Mouse (Mus musculus) megakaryocyte, embryonic 14.5 days (primary cell): ENCODE results near the gene Islr. TPM values are rescaled to one million over a fixed set of nuclear protein-coding genes. Genes with fewer than 3 reads are reported as not detected.

Experiments
- H3K27me3 ChIP-seq: replicated peaks from 2 replicates; pipeline ENCODE3; 2012; ENCODE audit warnings: inconsistent platforms
- H3K36me3 ChIP-seq: replicated peaks from 2 replicates; pipeline ENCODE3; 2012; ENCODE audit warnings: low read length, inconsistent platforms, mixed read lengths
- H3K4me1 ChIP-seq: 2 replicates; pipeline ENCODE4 v1.6.1; 2012; ENCODE audit warnings: inconsistent platforms
- H3K4me3 ChIP-seq: replicated peaks from 2 replicates; pipeline ENCODE3; 2012; ENCODE audit warnings: moderate library complexity, mild to moderate bottlenecking, inconsistent platforms
- H3K9me3 ChIP-seq: 2 replicates; pipeline ENCODE4 v1.6.1; 2012; ENCODE audit warnings: inconsistent platforms
- FLI1 ChIP-seq: IDR thresholded peaks from 2 replicates; pipeline ENCODE4 v1.6.1; 2012; ENCODE audit warnings: low read length, inconsistent platforms, mixed read lengths
- GATA1 ChIP-seq: IDR thresholded peaks from 3 replicates; pipeline ENCODE4 v1.6.1; 2012; ENCODE audit warnings: mixed read lengths, low read length, inconsistent platforms, borderline replicate concordance
- polyA plus RNA-seq: library from polyadenylated mRNA; stranded (reverse); fragments of >175 nt; gene quantifications from 2 replicates; pipeline ENCODE4 v1.2.3, GENCODE M21; 2012; ENCODE audit warnings: low replicate concordance; ENCODE audit not compliant: insufficient read depth

Islr gene
- polyA plus RNA-seq, 1 experiment = 0.07 TPM

DNA sequence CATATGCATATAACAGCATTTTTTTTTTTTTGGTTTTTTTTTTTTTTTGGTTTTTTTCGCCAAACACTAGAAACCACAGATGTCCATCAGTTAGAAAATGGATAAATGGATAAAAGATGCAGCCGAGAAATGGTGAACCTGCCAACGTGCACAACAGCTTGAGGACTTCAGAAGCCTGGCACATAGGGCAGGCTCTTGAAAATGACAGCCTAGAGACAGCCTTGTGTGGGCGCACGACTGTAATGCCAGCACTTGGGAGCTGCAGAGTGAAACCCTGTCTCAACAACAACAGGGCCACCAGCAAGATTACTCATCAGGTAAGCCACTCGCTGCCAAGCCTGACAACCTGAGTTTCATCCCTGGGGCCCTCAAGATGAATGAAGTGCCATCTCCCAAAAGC lies 34.7 kb downstream of the Islr start:
- Histone ChIP-seq H3K4me1 (no peaks in the 10 kb centered on the region), H3K9me3 (peaks cover 9% of the 10 kb centered on the region; the same call in 1 of the 2 replicates), H3K27me3 (peaks cover 25% of the 10 kb centered on the region), H3K4me3 (no peak overlapping the region), H3K36me3 (no peaks in the 10 kb centered on the region)
- TF ChIP-seq FLI1 (no peak), GATA1 (no peak)

DNA sequence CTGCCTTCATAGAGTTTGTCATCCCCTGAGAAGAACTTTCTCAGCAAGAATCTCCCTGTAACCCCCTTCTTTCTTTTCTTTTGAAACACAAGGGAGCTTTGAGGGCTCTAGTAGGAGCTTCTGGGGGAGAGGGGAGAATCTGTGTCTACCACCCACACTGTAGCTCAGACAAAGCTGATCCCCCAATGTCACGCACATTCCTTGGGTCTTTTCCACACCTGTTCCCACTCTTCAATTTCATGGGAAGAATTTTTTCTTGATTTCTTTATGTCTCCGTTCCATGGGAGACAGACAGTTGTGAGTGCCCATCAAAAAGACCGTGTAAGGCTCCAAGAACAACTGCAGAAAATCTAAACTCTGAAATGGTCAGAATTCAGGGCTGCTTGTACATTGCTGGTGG lies 35.2 kb downstream of the Islr start:
- Histone ChIP-seq H3K4me3 (no peak overlapping the region), H3K36me3 (no peaks in the 10 kb centered on the region), H3K4me1 (no peaks in the 10 kb centered on the region), H3K9me3 (peaks cover 9% of the 10 kb centered on the region; the same call in 1 of the 2 replicates), H3K27me3 (peaks cover 23% of the 10 kb centered on the region)
- no peak for TF ChIP-seq GATA1
- no peak for TF ChIP-seq FLI1

DNA sequence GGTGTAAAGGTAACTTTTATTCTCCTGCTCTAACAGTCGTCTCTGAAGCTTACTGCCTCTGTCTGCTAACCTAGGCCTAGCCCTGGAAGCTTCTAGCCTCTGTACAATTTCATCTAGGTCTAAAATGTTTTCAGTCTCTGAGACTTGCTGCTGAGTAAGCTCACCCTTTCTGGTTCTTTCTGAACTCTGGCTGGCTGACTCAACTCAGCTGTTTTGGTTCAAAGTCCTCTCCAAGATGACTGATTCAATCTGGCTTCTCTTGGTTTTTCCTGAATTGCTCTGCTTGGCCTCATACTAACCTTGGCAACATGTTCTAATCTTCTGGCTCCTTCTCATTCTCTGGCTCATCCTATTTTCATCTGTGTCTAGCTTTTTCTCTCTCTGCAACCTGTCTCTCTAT lies 38.3 kb downstream of the Islr start:
- H3K9me3 ChIP-seq = peaks cover 6% of the 10 kb centered on the region; the same call in 1 of the 2 replicates
- no peaks in the 10 kb centered on the region for H3K36me3 ChIP-seq
- peaks cover 38% of the 10 kb centered on the region for H3K27me3 ChIP-seq
- no peak overlapping the region for H3K4me3 ChIP-seq
- no peaks in the 10 kb centered on the region for H3K4me1 ChIP-seq
- no peak for TF ChIP-seq GATA1
- no peak for TF ChIP-seq FLI1

DNA sequence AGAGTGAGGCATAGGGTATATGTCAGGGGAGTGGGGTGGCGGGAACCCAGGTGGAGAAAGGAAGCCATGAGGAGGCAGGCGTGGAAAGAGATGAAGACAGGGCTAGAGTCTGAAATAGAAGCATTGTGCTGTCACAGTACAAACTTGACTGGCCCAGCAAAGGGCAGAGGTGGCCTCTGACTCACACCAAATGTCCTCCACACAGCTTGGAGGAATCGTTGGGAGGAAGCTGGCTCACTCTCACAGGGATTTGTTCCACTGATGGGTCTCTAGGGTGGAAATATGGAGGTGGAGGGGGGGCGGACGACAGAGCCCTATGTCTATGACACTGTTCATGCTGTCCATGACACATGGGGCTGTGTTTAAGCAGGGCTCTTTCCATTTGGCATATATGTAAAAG lies 41.0 kb downstream of the Islr start:
- H3K4me3 ChIP-seq = no peak overlapping the region
- H3K36me3 ChIP-seq = no peaks in the 10 kb centered on the region
- H3K4me1 ChIP-seq = peaks cover 8% of the 10 kb centered on the region
- peaks cover 56% of the 10 kb centered on the region for H3K27me3 ChIP-seq
- TF ChIP-seq GATA1 (no peak), FLI1 (no peak)
- peaks cover 6% of the 10 kb centered on the region; the same call in 1 of the 2 replicates for H3K9me3 ChIP-seq

DNA sequence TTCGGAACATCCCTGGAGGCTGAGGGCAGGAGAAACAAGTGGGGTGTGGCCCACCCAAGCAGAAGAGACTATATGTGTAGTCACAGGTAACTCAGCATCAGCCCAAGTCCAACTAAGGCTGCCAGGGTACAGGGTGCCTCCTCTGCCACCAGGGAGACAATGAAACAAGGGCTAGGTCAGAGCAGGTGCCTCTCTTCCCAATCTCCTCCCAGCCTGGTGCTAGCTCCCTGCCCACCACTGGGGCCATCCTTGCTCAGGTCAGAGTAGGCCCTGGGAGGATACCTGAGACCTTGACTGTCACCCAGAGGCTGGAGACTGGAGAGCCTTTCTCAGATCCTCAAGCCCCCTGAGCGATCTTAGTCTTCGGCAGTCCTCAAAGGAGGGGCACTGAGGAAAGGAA lies 41.9 kb downstream of the Islr start:
- TF ChIP-seq GATA1 (no peak), FLI1 (no peak)
- H3K9me3 ChIP-seq = peaks cover 6% of the 10 kb centered on the region; the same call in 1 of the 2 replicates
- no peak overlapping the region for H3K4me3 ChIP-seq
- H3K36me3 ChIP-seq = no peaks in the 10 kb centered on the region
- H3K27me3 ChIP-seq = peaks cover 63% of the 10 kb centered on the region
- H3K4me1 ChIP-seq = peaks cover 12% of the 10 kb centered on the region

DNA sequence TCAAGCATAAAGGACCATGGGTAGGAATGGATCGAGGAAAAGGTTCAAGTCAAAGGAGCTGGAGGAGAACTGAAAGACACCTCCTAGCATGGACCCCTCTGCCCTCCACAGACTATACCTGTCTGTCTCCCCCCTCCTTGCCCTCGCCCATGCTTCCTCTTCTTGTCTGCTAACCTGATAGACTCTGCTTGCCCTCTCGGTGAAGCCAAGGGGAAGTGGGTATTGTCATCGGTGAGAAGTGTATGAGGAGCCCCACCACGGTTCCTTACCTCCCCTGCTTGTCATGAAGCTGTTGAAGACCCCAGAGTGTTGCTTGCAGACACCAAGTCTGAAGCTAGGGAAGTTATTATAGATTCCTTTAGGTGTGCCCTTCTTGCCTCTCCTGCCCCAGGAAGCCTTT lies 43.8 kb downstream of the Islr start:
- H3K9me3 ChIP-seq = no peaks in the 10 kb centered on the region
- no peak overlapping the region for H3K4me3 ChIP-seq
- H3K36me3 ChIP-seq = no peaks in the 10 kb centered on the region
- H3K4me1 ChIP-seq = peaks cover 14% of the 10 kb centered on the region
- H3K27me3 ChIP-seq = peaks cover 75% of the 10 kb centered on the region
- TF ChIP-seq GATA1 = no peak
- no peak for TF ChIP-seq FLI1

DNA sequence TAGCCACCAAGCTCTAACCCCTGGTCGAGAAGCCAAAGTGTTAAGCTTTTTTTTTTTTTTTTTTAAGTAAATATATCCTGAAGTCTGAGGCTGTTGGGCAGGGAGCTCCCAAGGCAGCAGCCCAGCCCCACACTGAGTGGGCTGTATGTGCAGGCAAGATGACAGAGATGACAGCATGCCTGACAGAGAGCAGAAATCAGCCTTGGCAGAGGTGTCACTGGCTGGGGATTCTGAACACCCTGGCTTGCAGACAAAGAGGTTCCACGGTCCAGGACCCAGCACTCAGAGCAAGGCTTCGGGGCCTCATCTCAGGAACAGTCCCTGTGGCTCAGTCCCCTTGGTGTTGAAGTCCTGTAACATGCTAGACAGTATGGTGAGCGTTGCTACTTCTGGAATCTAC lies 44.3 kb downstream of the Islr start:
- TF ChIP-seq FLI1 = no peak
- TF ChIP-seq GATA1 = no peak
- Histone ChIP-seq H3K4me3 (no peak overlapping the region), H3K27me3 (peaks cover 77% of the 10 kb centered on the region), H3K4me1 (peaks cover 14% of the 10 kb centered on the region), H3K9me3 (no peaks in the 10 kb centered on the region), H3K36me3 (no peaks in the 10 kb centered on the region)

DNA sequence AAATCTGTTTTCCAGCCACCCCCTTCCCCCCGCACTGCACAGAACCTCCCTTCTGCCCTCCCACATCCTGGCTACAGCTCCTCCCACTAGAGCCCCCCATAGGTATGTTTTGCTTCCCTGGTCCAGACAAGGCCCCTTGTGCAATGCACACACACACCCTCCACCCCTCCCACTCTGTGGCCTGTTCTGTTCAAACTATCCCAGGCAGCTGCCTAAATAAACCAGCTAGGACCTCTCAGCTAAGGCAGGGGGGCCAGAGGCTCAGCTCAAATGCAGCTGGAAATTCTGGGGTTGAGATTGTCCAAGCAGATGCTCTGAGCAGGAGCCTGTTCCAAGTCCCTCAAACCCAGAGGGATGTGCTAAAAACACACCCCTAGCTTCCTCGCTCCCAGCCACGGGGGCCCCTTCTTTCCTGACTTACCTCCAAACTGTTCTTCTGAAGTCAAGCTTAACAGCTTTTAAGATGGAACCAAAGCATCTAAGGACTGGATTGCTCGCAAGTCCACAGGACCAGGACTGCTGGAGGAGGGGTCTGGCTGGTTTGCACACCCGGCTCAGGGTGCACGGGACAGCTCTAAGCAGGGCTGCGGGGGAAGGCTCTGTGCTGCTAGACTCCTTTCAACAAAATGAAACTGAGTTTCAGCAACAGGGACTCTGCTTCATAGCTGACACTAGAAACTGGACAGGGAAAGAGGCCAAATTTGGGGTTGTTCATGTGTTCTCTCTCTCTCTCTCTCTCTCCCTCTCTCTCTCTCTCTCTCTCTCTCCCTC lies 45.4 kb downstream of the Islr start:
- H3K4me1 ChIP-seq = peaks cover 14% of the 10 kb centered on the region
- H3K27me3 ChIP-seq = peaks cover 84% of the 10 kb centered on the region
- no peaks in the 10 kb centered on the region for H3K9me3 ChIP-seq
- no peaks in the 10 kb centered on the region for H3K36me3 ChIP-seq
- TF ChIP-seq GATA1 (no peak), FLI1 (no peak)
- H3K4me3 ChIP-seq = peak overlapping the region; percentile 73

DNA sequence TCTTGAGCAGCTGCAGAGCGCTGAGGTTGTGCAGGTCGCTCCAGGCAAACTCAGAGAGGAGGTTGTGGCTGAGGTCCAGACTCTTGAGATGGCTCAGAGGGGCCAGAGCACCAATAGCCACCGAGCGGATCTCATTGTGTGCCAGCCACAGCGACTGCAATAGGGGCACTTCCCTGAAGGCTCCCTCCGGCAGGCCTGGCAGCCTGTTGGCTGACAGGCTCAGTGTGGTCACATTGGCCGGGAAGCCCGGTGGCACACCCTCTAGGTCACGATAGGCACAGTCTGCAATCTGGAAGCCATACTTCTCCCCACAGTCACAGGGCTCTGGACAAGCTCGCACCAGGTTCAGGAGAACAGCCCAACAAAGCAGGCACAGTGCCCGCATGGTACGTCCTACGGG lies 46.3 kb downstream of the Islr start:
- Histone ChIP-seq H3K36me3 (no peaks in the 10 kb centered on the region), H3K4me1 (peaks cover 21% of the 10 kb centered on the region), H3K9me3 (no peaks in the 10 kb centered on the region), H3K27me3 (peaks cover 84% of the 10 kb centered on the region), H3K4me3 (no peak overlapping the region)
- TF ChIP-seq GATA1 (no peak), FLI1 (no peak)

DNA sequence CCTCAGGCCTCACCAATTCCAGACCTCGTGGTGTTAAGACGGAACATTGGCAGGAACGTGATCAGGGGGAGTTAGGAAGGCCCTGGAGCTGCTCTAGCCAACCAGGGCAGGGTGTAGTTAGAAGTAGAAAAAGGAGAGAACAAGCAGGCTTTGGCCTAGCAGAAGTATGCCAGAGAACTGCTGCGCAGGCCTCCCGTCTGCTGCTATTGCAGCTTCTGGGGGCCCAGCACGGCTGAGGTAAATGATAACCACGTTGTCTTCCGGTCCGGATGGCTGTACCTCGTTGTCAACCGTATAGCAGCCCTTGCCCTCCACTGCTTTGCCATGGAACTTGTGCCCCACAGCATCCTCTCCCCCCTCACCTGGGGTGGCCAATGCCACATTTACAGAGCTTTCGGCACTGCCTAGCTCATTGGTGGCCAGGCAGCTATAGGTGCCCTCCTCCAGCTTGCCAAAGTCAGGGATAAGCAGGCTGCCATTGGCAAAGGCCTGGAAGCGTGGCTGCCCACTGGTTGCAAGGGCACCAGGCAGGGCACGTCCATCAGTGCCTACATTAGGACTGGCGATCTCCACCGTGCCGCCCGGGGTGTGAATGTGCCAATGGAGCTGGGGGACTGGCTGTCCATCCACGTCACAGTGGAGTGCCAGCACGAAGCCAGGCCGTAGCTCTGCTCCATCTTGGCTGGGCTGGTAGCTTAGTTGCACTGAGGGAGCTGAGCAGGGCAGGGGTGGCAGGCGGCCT lies 47.1 kb downstream of the Islr start:
- no peaks in the 10 kb centered on the region for H3K36me3 ChIP-seq
- peaks cover 30% of the 10 kb centered on the region for H3K4me1 ChIP-seq
- H3K27me3 ChIP-seq = peaks cover 85% of the 10 kb centered on the region
- TF ChIP-seq GATA1 (no peak), FLI1 (no peak)
- peak overlapping the region; percentile 47 for H3K4me3 ChIP-seq
- no peaks in the 10 kb centered on the region for H3K9me3 ChIP-seq
